Mouse (Mus musculus) CH12.LX (cell line): Measurements from ENCODE around the gene Gls2. TPM values are rescaled to one million over a fixed set of nuclear protein-coding genes. Genes with fewer than 3 reads are reported as not detected.

Source experiments
- DNase-seq: peaks from one replicate; pipeline ENCODE4 v3.0.0-alpha.2; 2013; ENCODE audit errors: extremely low read depth
- H3K27ac ChIP-seq: 2 replicates; pipeline ENCODE4 v1.5.1; 2012; ENCODE audit warnings: low read depth, mild to moderate bottlenecking, control low read depth, moderate library complexity; ENCODE audit not compliant: insufficient read depth
- H3K27me3 ChIP-seq: replicated peaks from 2 replicates; pipeline ENCODE3; 2012; ENCODE audit warnings: inconsistent platforms
- H3K36me3 ChIP-seq, 2 experiments: replicated peaks in 1 of 2; 2 replicates each; pipeline versions ENCODE3 to v1.6.1; 2012; ENCODE audit warnings: inconsistent platforms in 1 of 2, low read length in 1 of 2, mild to moderate bottlenecking in 1 of 2, mixed read lengths in 1 of 2, moderate library complexity in 1 of 2; ENCODE audit not compliant: control insufficient read depth in 1 of 2, insufficient read depth in 1 of 2
- H3K4me1 ChIP-seq, 2 experiments: 2 replicates each; pipeline ENCODE4 v1.6.1; 2012; ENCODE audit warnings: inconsistent platforms in 1 of 2, moderate library complexity in 1 of 2; ENCODE audit not compliant: insufficient read depth in 2 of 2, control insufficient read depth in 1 of 2
- H3K4me2 ChIP-seq: 2 replicates; pipeline ENCODE4 v1.6.1; 2012; ENCODE audit warnings: low read depth, mild to moderate bottlenecking, control low read depth; ENCODE audit not compliant: poor library complexity, insufficient read depth, severe bottlenecking
- H3K4me3 ChIP-seq, 3 experiments: fragments of 150-350 bp in 1 of 3; sonication (generic) in 1 of 3; replicated peaks in 1 of 3; 2 replicates each; pipeline versions ENCODE3 to v1.5.1; 2011 to 2012; ENCODE audit warnings: low read depth in 2 of 3, low read length in 2 of 3, mild to moderate bottlenecking in 2 of 3, moderate library complexity in 2 of 3, control low read depth in 1 of 3, improper control_type of control experiment in 1 of 3, inconsistent platforms in 1 of 3, mixed read lengths in 1 of 3; ENCODE audit not compliant: poor library complexity in 1 of 3
- H3K79me2 ChIP-seq: replicated peaks from 2 replicates; pipeline ENCODE4 v1.6.1; 2012; ENCODE audit warnings: mild to moderate bottlenecking, moderate library complexity; ENCODE audit not compliant: control insufficient read depth, poor library complexity, insufficient read depth, severe bottlenecking; ENCODE audit errors: extremely low read depth
- H3K9ac ChIP-seq: 2 replicates; pipeline ENCODE4 v1.6.1; 2012; ENCODE audit warnings: low read depth, mild to moderate bottlenecking, control low read depth, moderate library complexity; ENCODE audit not compliant: insufficient read depth
- H3K9me3 ChIP-seq: replicated peaks from 2 replicates; pipeline ENCODE3; 2012; ENCODE audit warnings: low read length, inconsistent platforms, mixed read lengths
- CHD1 ChIP-seq: IDR thresholded peaks from 2 replicates; pipeline ENCODE4 v1.6.1; 2012; ENCODE audit warnings: low read depth, low read length, improper control_type of control experiment, inconsistent platforms
- CTCF ChIP-seq, 2 experiments: IDR thresholded peaks in 1 of 2; conservative IDR thresholded peaks in 1 of 2; 2 replicates each; pipeline ENCODE4 v1.5.1; 2011 to 2012; ENCODE audit warnings: low read depth in 2 of 2, low read length in 2 of 2, improper control_type of control experiment in 1 of 2, inconsistent platforms in 1 of 2, mild to moderate bottlenecking in 1 of 2, moderate library complexity in 1 of 2
- EP300 ChIP-seq: IDR thresholded peaks from 2 replicates; pipeline ENCODE4 v1.6.1; 2011; ENCODE audit warnings: low read length, improper control_type of control experiment
- GABPA ChIP-seq: IDR thresholded peaks from 2 replicates; pipeline ENCODE4 v1.6.1; 2012; ENCODE audit warnings: low read depth, low read length, improper control_type of control experiment, inconsistent platforms; ENCODE audit not compliant: insufficient replicate concordance
- HCFC1 ChIP-seq: IDR thresholded peaks from 2 replicates; pipeline ENCODE4 v1.6.1; 2012; ENCODE audit warnings: low read depth, mild to moderate bottlenecking, inconsistent platforms, low read length, improper control_type of control experiment
- KAT2A ChIP-seq: IDR thresholded peaks from 2 replicates; pipeline ENCODE4 v1.6.1; 2012; ENCODE audit warnings: low read length, improper control_type of control experiment, inconsistent platforms; ENCODE audit not compliant: insufficient replicate concordance
- MXI1 ChIP-seq: IDR thresholded peaks from 2 replicates; pipeline ENCODE4 v1.6.1; 2011; ENCODE audit warnings: mild to moderate bottlenecking, low read depth, low read length, improper control_type of control experiment
- MYC ChIP-seq: IDR thresholded peaks from 2 replicates; pipeline ENCODE4 v1.6.1; 2011; ENCODE audit warnings: low read depth, mild to moderate bottlenecking, improper control_type of control experiment, low read length
- NELFE ChIP-seq: IDR thresholded peaks from 2 replicates; pipeline ENCODE4 v1.6.1; 2011; ENCODE audit warnings: low read depth, low read length, improper control_type of control experiment
- POLR2AphosphoS2 ChIP-seq: IDR thresholded peaks from 2 replicates; pipeline ENCODE4 v1.6.1; 2011; ENCODE audit warnings: low read depth, low read length, improper control_type of control experiment
- TBP ChIP-seq: conservative IDR thresholded peaks from 2 replicates; pipeline ENCODE4 v1.6.1; 2011; ENCODE audit warnings: low read depth, low read length, improper control_type of control experiment
- TCF12 ChIP-seq: IDR thresholded peaks from 2 replicates; pipeline ENCODE4 v1.6.1; 2014; ENCODE audit warnings: low read depth, mild to moderate bottlenecking, inconsistent platforms, low read length, improper control_type of control experiment
- ZKSCAN1 ChIP-seq: IDR thresholded peaks from 2 replicates; pipeline ENCODE4 v1.6.1; 2012; ENCODE audit warnings: low read depth, inconsistent platforms, low read length, improper control_type of control experiment, borderline replicate concordance
- ZMIZ1 ChIP-seq: IDR thresholded peaks from 2 replicates; pipeline ENCODE4 v1.6.1; 2012; ENCODE audit warnings: low read depth, mild to moderate bottlenecking, inconsistent platforms, low read length, improper control_type of control experiment
- ZNF384 ChIP-seq: IDR thresholded peaks from 2 replicates; pipeline ENCODE4 v1.6.1; 2012; ENCODE audit warnings: low read depth, low read length, improper control_type of control experiment, inconsistent platforms
- dilution Hi-C: fragments of 300-500 bp; cut with MboI; formaldehyde crosslinking; loops from 2 replicates; pipeline ENCODE4 v1.14.3; 2020; ENCODE audit warnings: low sequenced_read_pairs; ENCODE audit not compliant: extremely low pct_unique_long_range_greater_than_20kb, extremely low pct_ligation_motif_present
- in situ Hi-C: fragments of 300-500 bp; cut with MboI; formaldehyde crosslinking; loops from 3 replicates; pipeline ENCODE4 v1.14.3; 2019; ENCODE audit warnings: low sequenced_read_pairs, low pct_ligation_motif_present, low pct_unique_long_range_greater_than_20kb, mixed read lengths
- polyA plus RNA-seq: library from polyadenylated mRNA; unstranded; fragments of >175 nt; gene quantifications from 2 replicates; pipeline ENCODE4 v1.2.1, GENCODE M21; 2012; ENCODE audit warnings: low read depth; ENCODE audit not compliant: insufficient read length
- total RNA-seq, 2 experiments: library from RNA; depleted of rRNA; stranded (reverse); fragments of 300-350 nt in 1 of 2; fragments of >200 nt in 1 of 2; gene quantifications; 2 replicates each; pipeline ENCODE4 v1.2.3; 2012 to 2014

Gls2 gene
- total and polyA plus RNA-seq, 3 experiments: 0.86 to 2.2 (median 1.9) TPM

- Histone ChIP-seq H3K27ac (no peak overlapping the region), H3K4me2 (no peak overlapping the region), H3K4me3 (no peak overlapping the region), H3K27me3 (no peaks in the 10 kb centered on the region), H3K9ac (no peak overlapping the region), H3K36me3 (peaks cover 66 to 89% of the 10 kb centered on the region in 2 experiments), H3K4me1 (no peaks in the 10 kb centered on the region), H3K9me3 (no peaks in the 10 kb centered on the region), H3K79me2 (no peaks in the 10 kb centered on the region)
- dilution Hi-C loops: no loop called here
- TF ChIP-seq CTCF (conservative IDR thresholded peaks at IDR 0.05 in 1 of 2, IDR thresholded peaks at IDR 0.05 in 1 of 2; ENCODE audit: low read depth in 2 of 2, low read length in 2 of 2): no peak
- TF ChIP-seq MXI1: no peak
- no peak for TF ChIP-seq HCFC1
- no peak for TF ChIP-seq TCF12
- no peak for TF ChIP-seq EP300
- TF ChIP-seq ZKSCAN1: no peak
- no peak for TF ChIP-seq MYC
- TF ChIP-seq ZNF384: no peak
- no peak for TF ChIP-seq KAT2A
- TF ChIP-seq ZMIZ1: no peak
- TF ChIP-seq GABPA: no peak
- TF ChIP-seq TBP: no peak
- no peak for TF ChIP-seq CHD1
- no peak for DNase-seq
- in situ Hi-C loops: loop anchor here (5.0 kb wide), 1 partner anchor 37 kb away; no protein-coding TSS in a partner anchor
Observed at GRCm38 (mm10) chr10:128250565-128250964, 56.3 kb downstream of the Gls2 start.

- TF ChIP-seq NELFE (no peak), POLR2AphosphoS2 (peak; percentile 50; the same call in 1 of the 2 replicates)
- TF ChIP-seq, all 38 proteins: peak for 1
- no peak within 1 kb of the TSS for H3K9ac ChIP-seq
- no peaks in the 10 kb centered on the region for H3K9me3 ChIP-seq
- peaks cover 13 to 26% of the 10 kb centered on the region in 2 experiments for H3K4me1 ChIP-seq
- H3K27me3 ChIP-seq: no peaks in the 10 kb centered on the region
- dilution Hi-C loops: no loop called here
- no peak within 1 kb of the TSS for H3K4me3 ChIP-seq
- in situ Hi-C loops: loop anchor here (5.0 kb wide), 1 partner anchor 34 kb away; no protein-coding TSS in a partner anchor
- no peak within 1 kb of the TSS for H3K27ac ChIP-seq
- peaks cover 35 to 58% of the 10 kb centered on the region in 2 experiments for H3K36me3 ChIP-seq
- no peak within 1 kb of the TSS for H3K4me2 ChIP-seq
- DNase-seq: no peak
- H3K79me2 ChIP-seq: no peaks in the 10 kb centered on the region
Observed at GRCm38 (mm10) chr10:128253677-128254255, 59.5 kb downstream of the Gls2 start, which contains the start of gene Apon. Apon (plus strand) TSS chr10:128254096.
